Mouse (Mus musculus): ENCODE results near the gene Dcun1d1. TPM values are rescaled to one million over a fixed set of nuclear protein-coding genes. Genes with fewer than 3 reads are reported as not detected.

Dcun1d1 gene
- polyA plus RNA-seq, 1 experiment from 2014 or later = 104 TPM

DNA sequence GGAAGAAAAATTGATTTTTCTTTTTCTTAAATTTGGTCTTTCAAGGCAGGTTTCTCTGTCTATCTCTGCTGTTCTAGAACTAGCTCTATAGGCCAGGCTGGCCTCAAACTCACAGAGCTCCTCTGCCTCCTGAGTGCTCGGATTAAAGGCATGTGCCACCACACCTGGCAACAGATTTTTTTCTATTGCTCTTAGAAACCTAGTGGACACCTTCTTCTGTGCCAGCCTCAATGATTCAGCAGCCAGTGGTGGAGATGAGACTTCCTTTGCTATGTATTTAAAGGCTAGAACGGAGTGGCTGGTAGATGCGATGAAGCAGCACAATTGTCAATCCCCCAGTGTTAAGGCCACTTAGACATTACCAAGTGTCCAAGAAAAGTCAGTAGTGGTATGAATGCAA lies 13.2 kb downstream of the Dcun1d1 start:
- Histone ChIP-seq H3K9me3 (ENCODE audit: control insufficient read depth, low read length) (no peaks in the 10 kb centered on the region), H3K36me3 (ENCODE audit: control insufficient read depth, insufficient read depth, low read length) (no peaks in the 10 kb centered on the region), H3K9ac (ENCODE audit: low read length) (no peak overlapping the region), H3K4me3 (ENCODE audit: low read depth, low read length) (no peak overlapping the region), H3K27ac (ENCODE audit: low read depth, low read length) (no peak overlapping the region), H3K27me3 (ENCODE audit: control insufficient read depth, insufficient read depth, low read length) (no peaks in the 10 kb centered on the region), H3K4me2 (ENCODE audit: low read depth, low read length, severe bottlenecking) (no peak overlapping the region), H3K4me1 (replicated peaks; ENCODE audit: control insufficient read depth, insufficient read depth, low read length) (no peaks in the 10 kb centered on the region)
- ATAC-seq (replicated peaks; ENCODE audit: low FRiP score) (no peak), DNase-seq (ENCODE audit: low spot score) (no peak)
- 83% methylated on average over 3 of the region's 3 CpGs for WGBS

DNA sequence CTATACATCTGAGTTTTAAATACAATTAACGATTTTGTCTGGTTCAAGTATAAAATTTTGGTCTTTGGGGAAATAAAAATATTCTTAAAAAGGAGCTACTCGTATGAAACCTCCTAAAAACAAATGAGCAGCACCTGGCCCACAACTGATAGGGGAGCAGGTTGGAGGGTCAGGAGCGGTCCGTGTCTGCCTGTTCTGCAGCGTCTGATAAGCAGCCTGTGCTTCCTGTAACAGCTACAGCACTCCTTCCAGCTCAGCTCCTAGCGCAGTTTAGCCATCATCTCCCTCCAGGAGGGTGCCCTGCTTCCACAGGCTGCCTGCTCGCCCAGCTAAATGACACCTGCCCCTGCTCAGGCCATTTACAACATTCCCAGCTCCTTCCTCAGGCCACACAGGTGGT lies 13.8 kb downstream of the Dcun1d1 start:
- 64% methylated on average over 7 of the region's 7 CpGs for WGBS
- no peak for DNase-seq (ENCODE audit: low spot score)
- Histone ChIP-seq H3K36me3 (ENCODE audit: control insufficient read depth, insufficient read depth, low read length) (no peaks in the 10 kb centered on the region), H3K27ac (ENCODE audit: low read depth, low read length) (no peak overlapping the region), H3K9me3 (ENCODE audit: control insufficient read depth, low read length) (no peaks in the 10 kb centered on the region), H3K27me3 (ENCODE audit: control insufficient read depth, insufficient read depth, low read length) (no peaks in the 10 kb centered on the region), H3K9ac (ENCODE audit: low read length) (no peak overlapping the region), H3K4me2 (ENCODE audit: low read depth, low read length, severe bottlenecking) (no peak overlapping the region), H3K4me3 (ENCODE audit: low read depth, low read length) (no peak overlapping the region), H3K4me1 (replicated peaks; ENCODE audit: control insufficient read depth, insufficient read depth, low read length) (no peaks in the 10 kb centered on the region)
- no peak for ATAC-seq (replicated peaks; ENCODE audit: low FRiP score)

DNA sequence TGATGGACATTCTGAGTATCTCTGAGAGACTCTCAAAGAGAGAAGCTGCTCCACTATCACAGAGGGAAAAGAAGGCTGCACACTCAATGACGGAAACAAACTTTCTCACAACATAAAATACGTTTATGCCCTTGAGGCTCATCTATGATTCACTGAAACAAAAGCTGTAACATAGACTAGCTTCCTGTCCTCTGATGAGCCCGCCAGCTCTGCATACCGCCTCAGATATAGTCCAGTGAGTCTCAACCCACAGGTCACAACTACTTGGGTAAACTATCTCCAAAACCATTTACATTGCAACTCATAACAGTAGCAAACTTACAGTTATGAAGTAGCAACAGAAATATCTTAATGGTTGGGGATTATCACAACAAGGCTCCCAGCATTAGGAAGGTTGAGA lies 14.7 kb downstream of the Dcun1d1 start:
- no peaks in the 10 kb centered on the region for H3K36me3 ChIP-seq (ENCODE audit: control insufficient read depth, insufficient read depth, low read length)
- no peak for ATAC-seq (replicated peaks; ENCODE audit: low FRiP score)

DNA sequence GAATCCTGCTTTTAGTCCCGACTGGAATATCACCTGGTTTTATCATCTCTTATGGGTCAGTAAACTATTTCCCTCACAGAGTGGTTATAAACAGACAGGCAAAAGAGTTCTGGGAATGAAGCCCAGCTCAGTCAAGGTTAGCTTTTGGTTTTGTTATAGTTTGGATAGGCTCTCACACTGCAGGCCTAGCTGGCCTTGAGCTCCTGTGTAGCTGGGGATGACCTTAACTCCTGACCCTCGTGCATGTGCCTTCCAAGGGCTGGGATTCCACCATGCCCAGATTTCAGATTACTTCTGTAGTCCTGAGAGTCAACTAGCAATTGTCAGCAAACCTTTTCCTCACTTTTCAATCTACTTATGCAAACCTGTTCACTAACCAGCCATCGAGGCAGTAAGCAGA lies 19.0 kb downstream of the Dcun1d1 start:
- no peaks in the 10 kb centered on the region for H3K36me3 ChIP-seq (ENCODE audit: control insufficient read depth, insufficient read depth, low read length)
- WGBS = 87% methylated on average over 3 of the region's 3 CpGs
- no peak overlapping the region for H3K4me2 ChIP-seq (ENCODE audit: low read depth, low read length, severe bottlenecking)

More for the DNA sequence above, 14.7 kb downstream of the Dcun1d1 start:
- H3K27ac ChIP-seq (ENCODE audit: low read depth, low read length) = no peak overlapping the region
- H3K9me3 ChIP-seq (ENCODE audit: control insufficient read depth, low read length) = no peaks in the 10 kb centered on the region
- H3K4me1 ChIP-seq (replicated peaks; ENCODE audit: control insufficient read depth, insufficient read depth, low read length) = no peaks in the 10 kb centered on the region
- no peak overlapping the region for H3K9ac ChIP-seq (ENCODE audit: low read length)
- DNase-seq (ENCODE audit: low spot score) = no peak
- no peaks in the 10 kb centered on the region for H3K27me3 ChIP-seq (ENCODE audit: control insufficient read depth, insufficient read depth, low read length)
- 89% methylated on average over 4 of the region's 4 CpGs for WGBS
- no peak overlapping the region for H3K4me3 ChIP-seq (ENCODE audit: low read depth, low read length)
- no peak overlapping the region for H3K4me2 ChIP-seq (ENCODE audit: low read depth, low read length, severe bottlenecking)

DNA sequence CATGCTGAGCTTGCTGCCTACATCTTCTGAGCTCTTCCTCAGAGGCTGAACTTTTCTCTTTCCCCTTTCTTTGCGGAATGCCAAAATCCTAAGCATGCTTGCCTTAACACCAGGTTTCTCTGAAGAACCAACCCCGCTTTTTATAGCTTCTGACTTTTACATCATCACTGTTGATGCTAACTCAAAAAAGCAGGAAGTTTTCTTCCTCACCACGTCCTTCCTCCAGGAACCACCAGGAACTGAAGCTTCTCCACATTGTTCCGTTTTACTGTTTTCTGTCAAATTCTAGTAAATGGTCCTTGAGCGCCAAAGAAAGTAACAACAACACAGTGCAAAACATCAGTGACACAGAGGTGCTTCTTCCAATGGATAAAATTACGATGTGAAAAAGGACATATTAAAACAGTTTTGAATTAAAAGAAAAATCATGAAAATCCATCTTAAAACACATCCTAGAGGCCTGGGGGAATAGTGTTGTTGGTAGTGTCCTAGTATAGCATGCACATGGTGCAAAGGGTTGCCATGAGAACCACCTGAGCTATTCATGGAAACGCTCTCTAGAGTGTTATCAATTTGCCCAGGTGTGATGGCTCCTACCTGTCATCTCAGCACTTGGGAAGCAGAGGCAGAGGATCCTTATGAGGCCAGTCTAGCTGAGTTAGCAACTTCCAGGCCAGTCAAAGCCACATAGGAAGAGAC lies 28.1 kb downstream of the Dcun1d1 start:
- Histone ChIP-seq H3K9ac (ENCODE audit: low read length) (no peak overlapping the region), H3K4me2 (ENCODE audit: low read depth, low read length, severe bottlenecking) (no peak overlapping the region), H3K27ac (ENCODE audit: low read depth, low read length) (no peak overlapping the region), H3K9me3 (ENCODE audit: control insufficient read depth, low read length) (no peaks in the 10 kb centered on the region; the same call in 1 of the 2 replicates), H3K36me3 (ENCODE audit: control insufficient read depth, insufficient read depth, low read length) (peaks cover 2% of the 10 kb centered on the region; the same call in 1 of the 2 replicates), H3K4me1 (replicated peaks; ENCODE audit: control insufficient read depth, insufficient read depth, low read length) (no peaks in the 10 kb centered on the region), H3K27me3 (ENCODE audit: control insufficient read depth, insufficient read depth, low read length) (no peaks in the 10 kb centered on the region), H3K4me3 (ENCODE audit: low read depth, low read length) (no peak overlapping the region)
- ATAC-seq (replicated peaks; ENCODE audit: low FRiP score) = no peak
- DNase-seq (ENCODE audit: low spot score) = no peak
- 89% methylated on average over 7 of the region's 7 CpGs for WGBS

More for the DNA sequence above, 19.0 kb downstream of the Dcun1d1 start:
- no peaks in the 10 kb centered on the region for H3K27me3 ChIP-seq (ENCODE audit: control insufficient read depth, insufficient read depth, low read length)
- DNase-seq (ENCODE audit: low spot score) (no peak), ATAC-seq (replicated peaks; ENCODE audit: low FRiP score) (no peak)
- H3K4me1 ChIP-seq (replicated peaks; ENCODE audit: control insufficient read depth, insufficient read depth, low read length) = no peaks in the 10 kb centered on the region
- H3K9ac ChIP-seq (ENCODE audit: low read length) = no peak overlapping the region
- no peak overlapping the region for H3K4me3 ChIP-seq (ENCODE audit: low read depth, low read length)
- no peak overlapping the region for H3K27ac ChIP-seq (ENCODE audit: low read depth, low read length)
- H3K9me3 ChIP-seq (ENCODE audit: control insufficient read depth, low read length) = no peaks in the 10 kb centered on the region

DNA sequence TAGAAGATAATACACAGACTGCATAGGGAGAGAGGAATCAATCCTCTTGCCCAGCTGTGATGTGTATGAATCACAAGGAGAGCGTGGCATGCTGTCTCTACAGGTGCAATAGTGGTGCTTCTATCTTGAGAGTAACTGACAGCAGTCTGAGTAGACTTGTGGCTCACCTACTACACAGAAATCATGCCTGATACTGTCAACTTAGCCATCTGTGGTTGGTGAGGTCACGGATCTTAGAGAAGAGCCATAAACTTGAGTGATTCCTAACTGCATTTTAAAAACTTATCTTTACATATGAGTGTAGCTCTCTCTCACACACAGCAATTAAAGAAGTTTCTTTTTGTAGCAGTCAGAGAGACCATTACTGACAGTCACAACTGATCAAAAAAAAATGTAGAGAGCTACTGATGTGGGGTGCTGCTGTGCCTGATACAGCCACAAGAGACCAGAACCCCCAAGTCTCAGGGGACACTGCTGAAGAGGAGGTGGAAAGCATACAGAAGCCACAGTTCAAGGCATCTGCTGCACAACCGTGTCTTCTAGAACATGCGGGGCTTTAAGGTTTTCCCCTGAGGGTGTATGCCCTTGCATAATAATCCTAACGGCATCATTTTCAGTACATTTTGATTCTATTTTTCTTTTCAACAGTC lies 36.6 kb downstream of the Dcun1d1 start:
- H3K27ac ChIP-seq (ENCODE audit: low read depth, low read length) = no peak overlapping the region
- H3K4me1 ChIP-seq (replicated peaks; ENCODE audit: control insufficient read depth, insufficient read depth, low read length) = no peaks in the 10 kb centered on the region
- ATAC-seq (replicated peaks; ENCODE audit: low FRiP score) (no peak), DNase-seq (ENCODE audit: low spot score) (no peak)
- H3K9me3 ChIP-seq (ENCODE audit: control insufficient read depth, low read length) = no peaks in the 10 kb centered on the region
- H3K4me3 ChIP-seq (ENCODE audit: low read depth, low read length) = no peak overlapping the region
- 92% methylated on average over 5 of the region's 5 CpGs for WGBS
- no peak overlapping the region for H3K9ac ChIP-seq (ENCODE audit: low read length)
- no peak overlapping the region for H3K4me2 ChIP-seq (ENCODE audit: low read depth, low read length, severe bottlenecking)
- peaks cover 2% of the 10 kb centered on the region; the same call in 1 of the 2 replicates for H3K36me3 ChIP-seq (ENCODE audit: control insufficient read depth, insufficient read depth, low read length)
- no peaks in the 10 kb centered on the region for H3K27me3 ChIP-seq (ENCODE audit: control insufficient read depth, insufficient read depth, low read length)

DNA sequence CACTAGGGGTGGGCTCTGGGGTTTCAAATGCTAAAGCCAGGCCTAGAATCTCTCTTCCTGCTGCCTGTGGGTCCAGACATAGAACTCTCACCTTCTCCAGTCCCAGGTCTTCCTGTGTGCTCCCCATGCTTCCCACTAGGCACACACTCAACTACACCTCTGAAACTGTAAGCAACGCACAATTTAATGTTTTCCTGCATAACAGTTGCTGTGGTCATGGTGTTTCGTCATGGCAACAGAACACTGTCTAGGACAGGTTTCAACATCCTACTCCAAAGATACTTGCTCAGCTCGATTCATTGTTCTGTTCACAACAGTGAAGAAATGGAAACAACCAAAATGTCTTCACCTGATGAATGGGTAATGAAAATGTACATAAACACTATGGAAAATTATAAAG lies 38.1 kb downstream of the Dcun1d1 start:
- H3K9ac ChIP-seq (ENCODE audit: low read length) = no peak overlapping the region
- 87% methylated on average over 3 of the region's 3 CpGs for WGBS
- no peak overlapping the region for H3K4me2 ChIP-seq (ENCODE audit: low read depth, low read length, severe bottlenecking)
- H3K27me3 ChIP-seq (ENCODE audit: control insufficient read depth, insufficient read depth, low read length) = no peaks in the 10 kb centered on the region
- no peak overlapping the region for H3K4me3 ChIP-seq (ENCODE audit: low read depth, low read length)
- no peak overlapping the region for H3K27ac ChIP-seq (ENCODE audit: low read depth, low read length)
- H3K9me3 ChIP-seq (ENCODE audit: control insufficient read depth, low read length) = no peaks in the 10 kb centered on the region
- DNase-seq (ENCODE audit: low spot score) (no peak), ATAC-seq (replicated peaks; ENCODE audit: low FRiP score) (no peak)
- no peaks in the 10 kb centered on the region; the same call in 1 of the 2 replicates for H3K36me3 ChIP-seq (ENCODE audit: control insufficient read depth, insufficient read depth, low read length)
- no peaks in the 10 kb centered on the region for H3K4me1 ChIP-seq (replicated peaks; ENCODE audit: control insufficient read depth, insufficient read depth, low read length)

DNA sequence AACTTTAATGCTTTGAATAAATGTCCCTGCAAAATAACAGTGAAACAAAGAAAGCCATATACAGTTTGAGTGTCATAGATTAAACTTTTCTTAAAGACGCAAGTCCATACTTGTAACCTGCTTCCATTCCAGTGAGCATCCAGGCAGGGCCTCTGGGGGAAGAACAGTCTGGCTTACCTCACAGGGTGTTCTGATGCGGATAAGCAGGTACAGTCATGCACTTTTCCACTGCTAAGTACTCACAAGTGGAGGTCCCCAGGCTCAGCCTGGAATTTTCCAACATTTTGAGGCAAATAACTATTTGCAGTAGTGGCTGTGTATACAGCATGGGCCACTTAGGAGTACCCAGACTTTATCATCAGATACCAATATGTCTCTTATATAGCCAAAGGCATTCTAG lies 39.3 kb downstream of the Dcun1d1 start:
- H3K27ac ChIP-seq (ENCODE audit: low read depth, low read length) = no peak overlapping the region
- no peaks in the 10 kb centered on the region; the same call in 1 of the 2 replicates for H3K36me3 ChIP-seq (ENCODE audit: control insufficient read depth, insufficient read depth, low read length)
- H3K9ac ChIP-seq (ENCODE audit: low read length) = no peak overlapping the region
- no peak overlapping the region for H3K4me2 ChIP-seq (ENCODE audit: low read depth, low read length, severe bottlenecking)
- WGBS = 88% methylated on average over 2 of the region's 2 CpGs
- H3K9me3 ChIP-seq (ENCODE audit: control insufficient read depth, low read length) = no peaks in the 10 kb centered on the region
- ATAC-seq (replicated peaks; ENCODE audit: low FRiP score) (no peak), DNase-seq (ENCODE audit: low spot score) (no peak)
- H3K4me1 ChIP-seq (replicated peaks; ENCODE audit: control insufficient read depth, insufficient read depth, low read length) = no peaks in the 10 kb centered on the region
- H3K4me3 ChIP-seq (ENCODE audit: low read depth, low read length) = no peak overlapping the region
- no peaks in the 10 kb centered on the region for H3K27me3 ChIP-seq (ENCODE audit: control insufficient read depth, insufficient read depth, low read length)

DNA sequence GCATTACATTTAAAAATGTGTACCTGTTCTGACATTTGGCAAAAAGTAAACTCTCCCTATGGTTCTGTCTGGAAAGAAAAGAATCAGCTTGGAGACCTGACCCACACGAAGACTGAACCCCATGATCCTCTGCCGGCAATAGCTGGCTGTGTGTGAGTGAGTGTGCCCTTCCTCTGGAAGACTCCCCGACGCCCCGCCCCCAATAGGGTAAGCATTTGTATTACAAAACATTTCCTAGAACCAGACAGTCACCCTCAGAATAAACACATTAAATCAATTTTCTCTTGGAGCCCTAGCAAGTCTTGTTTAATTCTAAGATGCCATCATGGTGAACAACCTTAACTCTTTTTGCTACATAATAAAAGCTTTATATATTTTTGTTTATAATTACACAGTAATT lies 44.1 kb downstream of the Dcun1d1 start:
- no peak overlapping the region for H3K27ac ChIP-seq (ENCODE audit: low read depth, low read length)
- no peaks in the 10 kb centered on the region for H3K4me1 ChIP-seq (replicated peaks; ENCODE audit: control insufficient read depth, insufficient read depth, low read length)
- 91% methylated on average over 5 of the region's 5 CpGs for WGBS
- no peak overlapping the region for H3K4me3 ChIP-seq (ENCODE audit: low read depth, low read length)
- H3K9ac ChIP-seq (ENCODE audit: low read length) = no peak overlapping the region
- no peaks in the 10 kb centered on the region; the same call in 1 of the 2 replicates for H3K36me3 ChIP-seq (ENCODE audit: control insufficient read depth, insufficient read depth, low read length)
- no peak for DNase-seq (ENCODE audit: low spot score)
- no peak overlapping the region for H3K4me2 ChIP-seq (ENCODE audit: low read depth, low read length, severe bottlenecking)
- no peaks in the 10 kb centered on the region for H3K9me3 ChIP-seq (ENCODE audit: control insufficient read depth, low read length)
- H3K27me3 ChIP-seq (ENCODE audit: control insufficient read depth, insufficient read depth, low read length) = no peaks in the 10 kb centered on the region
- no peak for ATAC-seq (replicated peaks; ENCODE audit: low FRiP score)
